Mouse (Mus musculus) liver, postnatal 0 days (tissue): ENCODE data around the gene Nlrx1.

Experiments
- CTCF ChIP-seq: sonication (generic); IDR thresholded peaks from 2 replicates; pipeline ENCODE4 v1.5.1; 2016; ENCODE audit warnings: antibody characterized with exemption, low read depth
- EP300 ChIP-seq: IDR thresholded peaks from 2 replicates; pipeline ENCODE4 v1.6.1; 2016; ENCODE audit warnings: antibody characterized with exemption, low read depth, mild to moderate bottlenecking

DNA sequence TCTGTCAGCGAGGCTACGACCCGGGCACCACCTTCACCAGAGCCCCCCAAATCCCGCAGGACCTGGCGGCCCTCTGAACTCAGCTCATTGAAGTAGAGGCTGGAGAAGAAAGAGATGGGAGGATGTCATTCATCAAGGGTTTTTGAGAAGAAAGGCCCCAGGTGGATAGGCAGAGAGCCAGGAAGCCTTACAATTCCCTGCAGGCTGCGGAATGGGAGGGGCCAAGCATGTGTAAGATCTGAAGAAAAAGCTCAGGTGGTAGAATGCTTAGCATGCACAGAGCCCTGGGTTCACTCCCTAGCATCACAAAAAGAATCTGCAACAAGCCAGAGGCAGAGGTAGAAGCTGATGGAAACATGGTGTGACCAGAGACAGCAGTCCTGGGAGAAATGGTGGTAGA is 15.0 kb downstream of the Nlrx1 start:
- TF ChIP-seq CTCF, result no peak
- TF ChIP-seq EP300, result no peak
